Mouse (Mus musculus) liver, postnatal 0 days (tissue): ENCODE measurements around the gene Eri3.

ENCODE experiments used
- CTCF ChIP-seq: sonication (generic); IDR thresholded peaks from 2 replicates; pipeline ENCODE4 v1.5.1; 2016; ENCODE audit warnings: antibody characterized with exemption, low read depth
- EP300 ChIP-seq: IDR thresholded peaks from 2 replicates; pipeline ENCODE4 v1.6.1; 2016; ENCODE audit warnings: antibody characterized with exemption, low read depth, mild to moderate bottlenecking

GRCm38 (mm10) chr4:117705361-117705760 is 155.2 kb downstream of the Eri3 start:
- TF ChIP-seq EP300 (no peak), CTCF (peak; percentile 82)
